Mouse (Mus musculus): ENCODE measurements around the gene Klk11.

Klk11 gene

GRCm38 (mm10) chr7:43774364-43774763, at the start of gene Klk11:
Klk11 (plus strand) TSS chr7:43774604.
- DNase-seq (ENCODE audit: low read depth, low spot score), result no peak

- no peak for DNase-seq (ENCODE audit: low read depth, low spot score)
Measured at GRCm38 (mm10) chr7:43747788-43748187, 26.6 kb upstream of the Klk11 start.

- no peak for DNase-seq (ENCODE audit: low read depth, low spot score)
Measured at GRCm38 (mm10) chr7:43752806-43753205, 21.6 kb upstream of the Klk11 start.

GRCm38 (mm10) chr7:43766484-43766883, 7.9 kb upstream of the Klk11 start:
- DNase-seq (ENCODE audit: low read depth, low spot score), result peak; percentile 25

- no peak for DNase-seq (ENCODE audit: low read depth, low spot score)
Measured at GRCm38 (mm10) chr7:43768597-43768996, 5.8 kb upstream of the Klk11 start, which contains the start of gene Klk12. Klk12 (plus strand) TSS chr7:43768897.

- DNase-seq (ENCODE audit: low read depth, low spot score), result no peak
Measured at GRCm38 (mm10) chr7:43769636-43770035, 4.8 kb upstream of the Klk11 start.

GRCm38 (mm10) chr7:43770701-43771100, 3.7 kb upstream of the Klk11 start:
- no peak for DNase-seq (ENCODE audit: low read depth, low spot score)

GRCm38 (mm10) chr7:43771916-43772315, 2.5 kb upstream of the Klk11 start:
- DNase-seq (ENCODE audit: low read depth, low spot score), result no peak

GRCm38 (mm10) chr7:43772901-43773300, 1.5 kb upstream of the Klk11 start:
- peak; percentile 77 for DNase-seq (ENCODE audit: low read depth, low spot score)

GRCm38 (mm10) chr7:43774802-43775201, 398 bp downstream of the Klk11 start:
- DNase-seq (ENCODE audit: low read depth, low spot score), result no peak

- peak; percentile 53 for DNase-seq (ENCODE audit: low read depth, low spot score)
Measured at GRCm38 (mm10) chr7:43775311-43776057, 1.1 kb downstream of the Klk11 start.

GRCm38 (mm10) chr7:43776506-43776905, 2.1 kb downstream of the Klk11 start:
- DNase-seq (ENCODE audit: low read depth, low spot score), result no peak

GRCm38 (mm10) chr7:43777423-43777822, 3.0 kb downstream of the Klk11 start:
- no peak for DNase-seq (ENCODE audit: low read depth, low spot score)

- DNase-seq (ENCODE audit: low read depth, low spot score), result no peak
Measured at GRCm38 (mm10) chr7:43778176-43778970, 4.0 kb downstream of the Klk11 start.

- no peak for DNase-seq (ENCODE audit: low read depth, low spot score)
Measured at GRCm38 (mm10) chr7:43780241-43780640, 5.8 kb downstream of the Klk11 start.

- DNase-seq (ENCODE audit: low read depth, low spot score), result peak; percentile 68
Measured at GRCm38 (mm10) chr7:43780746-43781145, 6.3 kb downstream of the Klk11 start, which contains the start of gene Klk10. Klk10 (plus strand) TSS chr7:43781035.

GRCm38 (mm10) chr7:43781541-43781940, 7.1 kb downstream of the Klk11 start:
- DNase-seq (ENCODE audit: low read depth, low spot score), result no peak

GRCm38 (mm10) chr7:43782275-43783265, 8.2 kb downstream of the Klk11 start:
- DNase-seq (ENCODE audit: low read depth, low spot score), result peak; percentile 89

- DNase-seq (ENCODE audit: low read depth, low spot score), result peak; percentile 25
Measured at GRCm38 (mm10) chr7:43785286-43785685, 10.9 kb downstream of the Klk11 start.

GRCm38 (mm10) chr7:43788096-43788495, 13.7 kb downstream of the Klk11 start:
- no peak for DNase-seq (ENCODE audit: low read depth, low spot score)

- DNase-seq (ENCODE audit: low read depth, low spot score), result no peak
Measured at GRCm38 (mm10) chr7:43789295-43789694, 14.9 kb downstream of the Klk11 start.
